In the genomic region with DNA sequence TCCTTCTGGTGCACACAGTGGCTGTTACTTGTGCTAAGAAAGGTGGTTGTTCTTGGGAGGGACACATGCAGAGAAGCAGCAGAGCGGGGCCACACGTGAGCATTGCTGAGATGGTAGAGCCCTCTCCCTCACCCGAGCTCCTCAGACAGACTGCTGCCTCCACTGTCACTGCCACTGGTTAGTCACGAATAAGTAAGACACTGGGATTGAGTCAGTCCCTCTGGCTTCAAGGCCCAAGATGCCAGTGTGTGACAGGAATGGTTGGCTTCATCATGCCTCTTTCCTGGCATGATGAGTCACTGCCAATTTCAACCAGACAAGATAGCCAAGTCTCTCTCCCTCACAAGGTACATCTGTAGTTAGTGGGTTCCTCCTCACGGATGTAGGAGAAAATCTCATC, we compare ENCODE assay signal across 20 mouse cellular contexts. TPM values are rescaled to one million over a fixed set of nuclear protein-coding genes. Genes with fewer than 3 reads are reported as not detected.
DNase-seq lines count a peak whose midpoint lies in the region; ATAC-seq and TF ChIP-seq lines count a peak whose summit lies in the region.
"Had no signal": no experiment of that assay in that cellular context is flagged by ENCODE, and none has a peak within 500 bp of the region (broad histone marks: within the 10 kb centered on the region; RNA-seq: fewer than 3 reads in every experiment).

No protein-coding gene starts in this region.

- ATAC-seq in heart, embryonic 11.5 days (replicated peaks; ENCODE audit: insufficient number of reproducible peaks, low FRiP score, low TSS enrichment) = no peak
- no peak for ATAC-seq in forebrain, embryonic 11.5 days (replicated peaks; ENCODE audit: low FRiP score)
- ATAC-seq in cerebellum, adult (ENCODE audit: insufficient number of reproducible peaks, low FRiP score, low TSS enrichment) = no peak
- ATAC-seq: forebrain, embryonic 16.5 days; intestine, postnatal 0 days had no signal

- no peaks in the 10 kb centered on the region for H3K79me2 ChIP-seq in heart, adult 2 months (replicated peaks; ENCODE audit: control insufficient read depth, insufficient read depth, low read length)

- H3K9ac ChIP-seq in heart, embryonic 11.5 days (ENCODE audit: low read depth, low read length) = peak overlapping the region; percentile 8; the same call in 1 of the 2 replicates
- H3K9ac ChIP-seq in heart, adult 2 months (ENCODE audit: low read depth, low read length) = no peak overlapping the region
- H3K9ac ChIP-seq in forebrain, embryonic 11.5 days (ENCODE audit: low read length) = no peak overlapping the region
- H3K9ac ChIP-seq: embryonic facial prominence, embryonic 15.5 days; liver, embryonic 15.5 days; neural tube, embryonic 13.5 days had no signal

- H3K27me3 ChIP-seq in heart, embryonic 11.5 days (ENCODE audit: control insufficient read depth, insufficient read depth, low read length) = no peaks in the 10 kb centered on the region
- H3K27me3 ChIP-seq in heart, adult 2 months (ENCODE audit: control insufficient read depth, insufficient read depth, low read length) = no peaks in the 10 kb centered on the region
- H3K27me3 ChIP-seq in forebrain, embryonic 11.5 days (ENCODE audit: control insufficient read depth, insufficient read depth, low read length) = no peaks in the 10 kb centered on the region
- H3K27me3 ChIP-seq: embryonic facial prominence, embryonic 15.5 days; liver, embryonic 15.5 days; neural tube, embryonic 13.5 days had no signal

- no peak for TF ChIP-seq POLR2A in heart, adult 2 months (IDR thresholded peaks at IDR 0.05; ENCODE audit: insufficient read depth, low read depth, low read length)

- intact Hi-C loops in heart, adult 2 months (cut with DNase I) = loop anchor here (10.0 kb wide), 1 partner anchor 312 kb away; no protein-coding TSS in a partner anchor

- H3K9me3 ChIP-seq in heart, embryonic 11.5 days (replicated peaks; ENCODE audit: control insufficient read depth, low read length) = no peaks in the 10 kb centered on the region
- H3K9me3 ChIP-seq in forebrain, embryonic 11.5 days (ENCODE audit: control insufficient read depth, low read length) = no peaks in the 10 kb centered on the region
- H3K9me3 ChIP-seq: embryonic facial prominence, embryonic 15.5 days; heart, embryonic 10.5 days; limb, embryonic 10.5 days; liver, embryonic 15.5 days; neural tube, embryonic 13.5 days had no signal

- no peak for DNase-seq in heart, adult 2 months
- DNase-seq in 3T3-L1 (ENCODE audit: low read depth, low spot score) = peak; percentile 52
- DNase-seq in Muller cell, postnatal 12 days (ENCODE audit: inconsistent ontology term) = peak; percentile 56
- peak; percentile 87 for DNase-seq in brain, adult 2 months (ENCODE audit: low read depth, low spot score)
- no peak for DNase-seq in gastrocnemius, postnatal 10 days
- DNase-seq in forebrain, embryonic 11.5 days (ENCODE audit: low spot score) = no peak
- DNase-seq: kidney, postnatal 4 days; liver; lung, postnatal 4 days; midbrain, embryonic 14.5 days had no signal

- no peak overlapping the region for H3K4me3 ChIP-seq in heart, embryonic 11.5 days (ENCODE audit: low read depth, low read length)
- H3K4me3 ChIP-seq in heart, adult 2 months = no peak overlapping the region
- no peak overlapping the region for H3K4me3 ChIP-seq in forebrain, embryonic 11.5 days (ENCODE audit: low read depth, low read length)
- H3K4me3 ChIP-seq: embryonic facial prominence, embryonic 15.5 days; heart, embryonic 10.5 days; limb, embryonic 10.5 days; liver, embryonic 15.5 days; neural tube, embryonic 13.5 days had no signal

- peaks cover 14% of the 10 kb centered on the region for H3K4me1 ChIP-seq in heart, embryonic 11.5 days (ENCODE audit: control insufficient read depth, insufficient read depth, low read length)
- H3K4me1 ChIP-seq in heart, adult 2 months (ENCODE audit: control insufficient read depth, insufficient read depth, low read length) = no peaks in the 10 kb centered on the region
- no peaks in the 10 kb centered on the region; the same call in 1 of the 2 replicates for H3K4me1 ChIP-seq in forebrain, embryonic 11.5 days (replicated peaks; ENCODE audit: control insufficient read depth, insufficient read depth, low read length)

- H3K36me3 ChIP-seq in heart, embryonic 11.5 days (ENCODE audit: control insufficient read depth, insufficient read depth, low read length) = no peaks in the 10 kb centered on the region
- no peaks in the 10 kb centered on the region for H3K36me3 ChIP-seq in heart, adult 2 months (ENCODE audit: control insufficient read depth, insufficient read depth, low read length)
- H3K36me3 ChIP-seq in forebrain, embryonic 11.5 days (ENCODE audit: control insufficient read depth, insufficient read depth, low read length) = no peaks in the 10 kb centered on the region
- H3K36me3 ChIP-seq: embryonic facial prominence, embryonic 15.5 days; liver, embryonic 15.5 days had no signal

- TF ChIP-seq CTCF in heart, adult 2 months (IDR thresholded peaks at IDR 0.05) = no peak

- no peak for TF ChIP-seq EP300 in heart, adult 2 months (IDR thresholded peaks at IDR 0.05; ENCODE audit: insufficient read depth, low read depth, low read length)

- no peak overlapping the region for H3K4me2 ChIP-seq in heart, embryonic 11.5 days
- no peak overlapping the region for H3K4me2 ChIP-seq in forebrain, embryonic 11.5 days (ENCODE audit: low read depth, low read length, severe bottlenecking)
- H3K4me2 ChIP-seq: embryonic facial prominence, embryonic 15.5 days; liver, embryonic 15.5 days; neural tube, embryonic 13.5 days had no signal

- H3K27ac ChIP-seq in heart, embryonic 11.5 days (ENCODE audit: low read depth, low read length) = no peak overlapping the region
- H3K27ac ChIP-seq in heart, adult 2 months = no peak overlapping the region
- H3K27ac ChIP-seq in forebrain, embryonic 11.5 days (ENCODE audit: low read depth, low read length) = no peak overlapping the region
- H3K27ac ChIP-seq: embryonic facial prominence, embryonic 15.5 days; heart, embryonic 10.5 days; limb, embryonic 10.5 days; liver, embryonic 15.5 days; neural tube, embryonic 13.5 days; stomach, postnatal 0 days had no signal

- WGBS in heart, embryonic 11.5 days (ENCODE audit: insufficient replicate concordance) = 68% methylated on average over 5 of the region's 5 CpGs
- 76% methylated on average over 5 of the region's 5 CpGs for WGBS in heart, adult 2 months
- 81% methylated on average over 5 of the region's 5 CpGs for WGBS in forebrain, embryonic 11.5 days

RNA-seq across cellular contexts. Expression of gene Fem1b, which starts 25.0 kb away (rescaled TPM):
- polyA plus RNA-seq in heart, embryonic 11.5 days (2014; fragmentation: Nextera tagmentation; extraction: Ambion mirVana) = 22.1 and 25.0 TPM in 2 replicates
- 10 to 100 TPM; 16.1 to 16.7 TPM for total RNA-seq in heart, adult 2 months (2021)
- 4.9 and 10.2 TPM in 2 replicates for polyA plus RNA-seq in heart, adult 2 months (2012; rRNA removed)
- 10 to 100 TPM; 20.2 to 24.2 TPM for total RNA-seq in gastrocnemius, postnatal 10 days (2021)
- 55.0 and 58.3 TPM in 2 replicates for polyA plus RNA-seq in forebrain, embryonic 11.5 days (2014; fragmentation: Nextera tagmentation; extraction: Ambion mirVana)

RNA-seq across cellular contexts. Expression of gene Cln6, which starts 51.9 kb away (rescaled TPM):
- polyA plus RNA-seq in heart, embryonic 11.5 days (2014; fragmentation: Nextera tagmentation; extraction: Ambion mirVana) = 17.9 and 21.0 TPM in 2 replicates
- 10 to 100 TPM; 18.3 to 26.0 TPM for total RNA-seq in heart, adult 2 months (2021)
- 30.4 and 36.6 TPM in 2 replicates for polyA plus RNA-seq in heart, adult 2 months (2012; rRNA removed)
- 10 to 100 TPM; 12.1 to 13.1 TPM for total RNA-seq in gastrocnemius, postnatal 10 days (2021)
- 14.5 and 17.8 TPM in 2 replicates for polyA plus RNA-seq in forebrain, embryonic 11.5 days (2014; fragmentation: Nextera tagmentation; extraction: Ambion mirVana)

Comparison
In these comparisons a context has a peak if more than half of its experiments do, and no peak if none do; other contexts are left out.
1. DNase-seq: peak in 3T3-L1 (single experiment), Muller cell, postnatal 12 days (single experiment) and brain, adult 2 months (single experiment); none in heart, adult 2 months (0 of 2), gastrocnemius, postnatal 10 days (single experiment) and forebrain, embryonic 11.5 days (single experiment).